Mouse (Mus musculus): ENCODE measurements around the gene Endog.
"Not testable (repeated sequence)": the region's sequence is repeated elsewhere in the genome, so short reads cannot be mapped to it uniquely, and the experiment has no call there.

Gene Endog

DNA sequence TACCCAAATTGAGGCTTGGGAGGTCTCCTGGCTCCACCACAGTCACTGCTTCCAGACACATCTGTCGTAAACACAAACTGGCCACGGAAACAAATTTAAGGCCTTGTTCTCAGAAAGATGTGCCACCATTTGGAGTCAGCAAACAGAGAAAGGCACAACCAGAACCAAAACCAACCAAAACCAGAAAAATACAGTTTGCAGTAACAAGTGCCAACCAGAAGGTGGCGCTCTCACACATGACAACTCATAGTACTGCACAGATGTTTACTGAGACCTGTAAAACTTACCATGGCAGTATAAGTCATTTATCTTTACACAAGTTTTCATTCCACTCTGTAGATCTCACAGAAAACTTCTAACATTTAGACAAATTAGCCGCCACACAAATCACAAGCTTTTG, 4.6 kb upstream of the Endog start:
- no peak for DNase-seq (ENCODE audit: low read depth, low spot score)

DNA sequence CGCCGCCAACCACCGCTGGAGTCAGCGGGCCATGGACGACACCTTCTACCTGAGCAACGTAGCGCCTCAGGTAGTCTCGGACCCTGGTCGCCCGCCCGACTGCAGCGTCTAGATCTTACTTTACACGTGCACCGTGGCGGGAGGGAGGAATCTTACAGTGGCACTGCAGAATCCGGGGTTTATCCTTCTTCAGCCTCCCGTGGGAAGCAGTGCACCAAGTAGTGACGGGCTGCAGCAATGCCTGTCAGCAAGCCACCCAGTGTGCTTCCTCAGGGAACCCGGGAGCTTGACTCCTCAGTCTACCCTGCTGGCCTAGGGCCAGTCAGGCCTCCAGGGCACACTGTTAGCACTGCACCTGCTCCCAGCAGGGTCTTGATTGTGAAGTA, 697 bp downstream of the Endog start:
- DNase-seq (ENCODE audit: low read depth, low spot score) = no peak

DNA sequence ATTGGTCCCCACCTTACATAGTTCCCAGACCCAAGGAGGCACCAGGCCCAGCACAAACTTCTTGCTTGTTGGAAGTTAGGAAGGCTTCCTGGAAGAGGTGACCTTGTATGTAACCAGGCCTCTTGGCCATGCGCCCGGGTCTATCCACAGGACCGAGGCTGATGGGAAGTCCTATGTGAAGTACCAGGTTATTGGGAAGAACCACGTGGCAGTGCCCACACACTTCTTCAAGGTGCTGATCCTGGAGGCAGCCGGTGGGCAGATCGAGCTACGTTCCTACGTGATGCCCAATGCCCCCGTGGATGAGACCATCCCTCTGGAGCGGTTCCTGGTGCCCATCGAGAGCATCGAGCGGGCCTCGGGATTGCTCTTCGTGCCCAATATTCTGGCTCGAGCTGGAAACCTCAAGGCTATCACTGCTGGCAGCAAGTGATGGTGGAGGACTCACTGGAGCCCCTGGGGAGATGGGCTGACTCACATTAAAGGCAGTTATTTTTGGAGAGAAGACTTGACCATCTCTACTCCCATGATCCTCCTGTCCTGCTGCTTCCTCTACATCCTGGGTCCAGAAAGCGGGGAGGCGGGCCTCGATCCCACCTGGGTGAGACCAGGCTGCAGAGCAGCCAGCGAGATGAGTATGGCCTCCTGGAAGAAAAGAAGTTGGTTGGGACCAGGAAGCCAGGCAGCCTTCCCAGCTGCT, 2.4 kb downstream of the Endog start:
- DNase-seq (ENCODE audit: low read depth, low spot score) = no peak

DNA sequence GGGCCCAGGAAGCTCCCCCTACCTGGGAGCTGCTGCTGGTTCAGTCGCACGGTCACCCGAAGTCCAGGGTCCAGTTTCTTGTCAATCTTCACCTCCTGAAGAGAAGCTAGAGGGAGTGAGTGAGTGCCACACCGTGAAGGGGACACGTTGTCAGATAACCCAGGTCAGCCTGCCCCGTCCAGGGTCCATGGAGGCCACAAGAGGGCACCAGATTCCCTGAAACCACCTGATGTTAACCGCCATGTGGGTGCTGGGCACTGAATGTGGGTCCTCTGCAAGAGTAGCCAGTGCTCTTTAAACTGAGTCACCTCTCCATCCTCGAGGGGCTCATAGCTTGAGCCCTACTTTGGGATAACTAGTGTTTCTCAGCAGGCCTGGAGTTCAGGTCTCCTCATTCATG, 4.6 kb downstream of the Endog start:
- no peak for DNase-seq (ENCODE audit: low read depth, low spot score)

DNA sequence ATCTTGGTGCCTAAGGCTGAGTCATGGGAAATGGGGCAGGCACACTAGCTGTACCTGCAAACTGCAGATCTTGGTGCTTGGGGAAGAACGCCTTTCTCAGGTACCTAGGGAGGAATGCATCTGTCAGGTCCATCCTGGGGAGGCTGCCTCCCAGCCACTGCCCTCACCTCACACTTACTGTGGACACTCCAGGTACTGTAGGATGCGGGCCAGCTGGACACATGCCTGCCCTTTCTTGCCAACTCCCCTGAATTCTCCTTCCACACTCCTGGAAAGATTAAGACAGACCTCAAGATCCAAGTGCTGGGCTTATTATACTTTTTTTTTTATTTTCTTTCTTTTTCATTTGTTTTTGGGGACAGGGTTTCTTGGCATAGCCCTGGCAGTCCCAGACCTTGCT, 5.3 kb downstream of the Endog start:
- DNase-seq (ENCODE audit: low read depth, low spot score) = no peak

DNA sequence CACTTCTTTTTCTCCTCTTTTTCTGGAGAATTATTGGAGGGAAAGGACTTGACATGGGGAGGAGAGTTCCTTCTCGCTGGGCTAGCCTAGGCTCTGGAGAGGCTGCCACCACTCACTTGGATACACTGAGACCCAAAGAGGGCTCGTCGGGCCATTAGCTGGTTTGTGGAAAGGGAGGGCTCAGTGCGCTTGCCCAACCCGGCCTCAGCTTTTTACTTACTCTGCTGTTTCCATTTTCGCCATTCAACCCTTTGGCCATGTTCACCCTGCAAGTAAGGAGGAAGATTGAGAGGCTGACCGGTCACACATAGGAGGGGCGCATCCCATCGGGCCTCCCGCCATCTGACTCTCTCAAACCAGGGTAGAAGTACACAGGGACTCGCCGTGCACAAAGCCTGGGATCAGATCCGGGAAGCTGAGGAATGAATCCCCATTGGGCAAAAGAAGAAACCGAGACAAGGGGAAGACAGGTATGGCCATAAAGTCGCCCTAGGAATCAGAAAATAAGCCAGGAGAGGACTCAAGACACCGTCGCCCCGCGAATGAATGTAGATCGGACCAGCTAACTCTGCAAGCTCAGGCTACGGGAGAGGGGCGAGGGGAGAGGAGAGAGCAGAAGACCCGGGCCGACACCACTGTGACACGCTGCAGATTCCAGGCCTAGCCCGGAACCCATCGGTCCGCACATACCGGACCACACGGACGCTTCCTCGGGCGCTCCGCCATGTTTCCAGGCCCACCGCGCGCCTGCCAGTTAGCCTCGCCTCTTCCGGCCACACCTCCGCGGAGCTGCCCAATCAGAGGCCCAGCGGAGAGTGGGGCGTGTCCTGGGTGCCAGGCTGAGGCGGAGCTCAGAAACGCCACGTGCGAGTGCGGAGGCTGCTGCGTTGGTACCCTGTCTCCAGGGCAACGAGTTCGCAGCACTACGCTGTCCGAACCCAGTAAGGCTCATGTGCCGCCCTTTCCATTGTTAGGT, 6.7 kb downstream of the Endog start, which contains the start of gene Spout1:
Gene Spout1 (minus strand): TSS at position 760 of the 976 bp plus-strand sequence.
- peak; percentile 91 for DNase-seq (ENCODE audit: low read depth, low spot score)

GRCm38 (mm10) chr2:30178711-30179110, 7.4 kb downstream of the Endog start:
- not testable (repeated sequence) for DNase-seq (ENCODE audit: low read depth, low spot score)

- DNase-seq (ENCODE audit: low read depth, low spot score) = no peak
Observed at GRCm38 (mm10) chr2:30182424-30182823, 11.1 kb downstream of the Endog start.

GRCm38 (mm10) chr2:30183721-30184120, 12.4 kb downstream of the Endog start:
- DNase-seq (ENCODE audit: low read depth, low spot score) = no peak

- no peak for DNase-seq (ENCODE audit: low read depth, low spot score)
Observed at GRCm38 (mm10) chr2:30185276-30185675, 14.0 kb downstream of the Endog start.

DNA sequence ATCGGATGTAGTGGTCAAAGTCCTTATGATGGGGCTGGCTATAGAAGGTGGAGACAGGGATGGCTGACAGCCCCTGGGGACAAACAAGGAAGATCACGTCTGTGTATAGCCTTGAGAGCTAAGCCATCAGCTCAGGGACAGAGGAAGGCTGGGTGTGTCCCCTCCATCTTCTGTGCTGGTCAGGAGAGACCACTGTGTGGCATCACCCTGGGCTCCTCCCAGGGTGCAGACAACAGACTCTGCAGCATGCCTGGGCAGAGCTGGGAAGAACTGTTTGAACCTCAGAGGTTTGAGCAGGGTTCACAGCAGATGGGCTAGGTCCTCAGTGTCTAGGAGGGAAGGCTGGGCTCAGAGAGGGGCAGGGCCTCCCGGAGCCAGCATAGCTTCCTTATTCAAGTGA, 14.4 kb downstream of the Endog start:
- no peak for DNase-seq (ENCODE audit: low read depth, low spot score)

DNA sequence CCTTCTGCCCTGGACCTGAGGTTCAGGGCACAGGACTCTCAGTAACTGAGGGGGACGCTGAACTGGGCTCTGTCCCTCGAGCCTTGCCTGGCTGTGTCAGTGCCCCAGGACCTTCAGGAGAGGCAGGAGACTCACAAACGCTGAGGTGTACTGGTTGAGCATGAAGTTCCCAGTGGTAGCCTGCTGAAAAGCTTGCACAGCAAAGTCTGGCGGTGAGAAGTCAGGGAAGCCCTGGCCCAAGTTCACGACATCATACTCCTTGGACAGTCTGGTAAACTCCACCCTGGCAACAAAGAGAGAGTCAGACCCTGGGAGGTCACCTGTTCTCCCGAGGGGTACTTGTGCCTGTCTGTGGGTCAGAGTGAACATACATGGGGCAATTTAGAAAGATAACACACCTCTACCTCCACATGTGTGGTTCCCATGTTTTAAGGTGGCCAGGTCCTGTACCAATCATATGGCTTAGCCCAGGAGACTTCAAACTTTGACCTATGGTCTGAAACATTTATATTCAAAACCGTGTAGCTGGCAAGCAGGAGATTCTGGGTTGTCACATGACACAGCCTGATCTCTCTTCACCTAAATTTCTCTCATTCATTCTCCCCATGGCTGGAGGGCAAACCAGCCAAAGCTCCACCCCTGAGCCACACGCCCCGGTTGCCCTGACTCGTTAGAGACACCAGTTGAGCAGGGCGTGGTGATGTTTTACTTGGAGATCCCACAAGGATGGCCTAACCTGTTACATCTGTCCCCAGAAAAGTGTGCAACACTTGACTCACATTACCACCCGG, 20.7 kb downstream of the Endog start:
- DNase-seq (ENCODE audit: low read depth, low spot score) = no peak

DNA sequence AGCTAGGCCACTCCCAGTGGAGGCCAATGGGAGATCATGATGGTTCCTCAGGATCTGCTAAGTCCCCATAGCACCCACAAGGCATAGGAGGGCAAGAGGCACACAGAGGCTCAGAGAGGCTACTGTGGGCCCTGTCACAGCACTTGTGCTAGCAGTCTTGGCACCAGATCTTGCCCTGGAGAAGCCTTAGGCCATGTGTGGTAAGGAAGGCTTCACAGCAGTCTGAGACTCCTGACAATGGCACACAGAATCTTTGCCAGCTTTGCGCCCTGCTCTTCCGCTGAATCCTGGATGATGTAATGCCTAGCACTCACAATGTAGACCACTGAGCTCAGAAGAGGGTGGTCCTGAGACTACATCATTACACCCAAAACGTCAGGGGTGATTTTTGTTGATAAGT, 23.4 kb downstream of the Endog start:
- no peak for DNase-seq (ENCODE audit: low read depth, low spot score)

- no peak for DNase-seq (ENCODE audit: low read depth, low spot score)
Observed at GRCm38 (mm10) chr2:30198021-30198420, 26.7 kb downstream of the Endog start.

DNA sequence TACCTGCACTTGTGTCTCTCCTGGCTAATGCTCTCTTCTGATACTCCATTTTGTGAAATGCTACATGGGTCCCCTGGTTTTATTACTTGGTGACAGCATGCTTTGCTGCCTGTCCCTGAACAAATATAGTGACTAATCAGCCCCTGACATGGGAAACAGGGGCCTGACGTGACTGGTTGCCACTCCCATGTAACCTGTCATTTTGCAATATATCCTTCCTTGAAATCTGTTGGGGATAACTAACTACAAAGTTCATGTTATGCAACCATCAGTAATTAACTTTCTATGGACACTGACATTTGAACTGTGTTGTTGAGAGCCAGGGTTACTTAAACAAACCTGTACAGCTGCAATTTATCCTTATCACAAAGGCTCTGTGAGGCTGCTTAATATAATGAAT, 28.7 kb downstream of the Endog start:
- DNase-seq (ENCODE audit: low read depth, low spot score) = no peak

DNA sequence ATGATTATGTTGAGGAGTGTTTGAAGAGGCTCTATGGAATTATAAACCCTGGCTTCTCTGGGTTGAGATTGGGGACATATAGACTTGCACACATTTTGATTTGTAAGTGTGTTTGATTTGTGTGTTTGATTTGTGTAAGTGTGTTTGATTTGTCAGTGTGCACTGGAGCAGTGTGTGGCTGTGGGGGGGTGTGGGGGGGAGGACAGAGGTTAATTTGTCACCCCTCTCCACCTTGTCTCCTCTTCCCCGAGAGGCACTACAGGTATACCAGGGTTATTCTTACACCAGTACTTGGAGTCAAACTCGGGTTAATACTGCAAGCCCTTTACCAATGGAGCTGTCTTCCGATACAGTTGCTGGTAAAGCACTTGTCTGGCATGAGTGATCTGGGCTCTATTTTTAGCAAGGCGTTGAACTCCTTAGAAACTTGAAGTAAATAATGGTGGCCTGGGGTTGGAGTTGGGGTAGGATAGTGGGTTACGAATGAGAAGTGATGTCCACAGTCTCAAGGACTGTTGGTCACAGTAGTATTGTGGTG, 29.2 kb downstream of the Endog start:
- DNase-seq (ENCODE audit: low read depth, low spot score) = no peak

- DNase-seq (ENCODE audit: low read depth, low spot score) = no peak
Observed at GRCm38 (mm10) chr2:30203439-30203838, 32.1 kb downstream of the Endog start.

GRCm38 (mm10) chr2:30205255-30205628, 33.9 kb downstream of the Endog start:
- peak; percentile 13 for DNase-seq (ENCODE audit: low read depth, low spot score)

GRCm38 (mm10) chr2:30205629-30206357, 34.5 kb downstream of the Endog start, which contains the start of gene Kyat1:
Gene Kyat1 (minus strand): TSS chr2:30205847.
- DNase-seq (ENCODE audit: low read depth, low spot score) = peak; percentile 95

GRCm38 (mm10) chr2:30207401-30207800, 36.1 kb downstream of the Endog start:
- DNase-seq (ENCODE audit: low read depth, low spot score) = no peak

GRCm38 (mm10) chr2:30207886-30208285, 36.6 kb downstream of the Endog start:
- DNase-seq (ENCODE audit: low read depth, low spot score) = no peak

Data from skeletal muscle tissue, adult 2 months (tissue).